Mouse (Mus musculus): ENCODE data around the gene Pgs1. TPM values are rescaled to one million over a fixed set of nuclear protein-coding genes. Genes with fewer than 3 reads are reported as not detected.

The Pgs1 gene
- polyA plus RNA-seq, 1 experiment from 2014 or later: 63.7 TPM

DNA sequence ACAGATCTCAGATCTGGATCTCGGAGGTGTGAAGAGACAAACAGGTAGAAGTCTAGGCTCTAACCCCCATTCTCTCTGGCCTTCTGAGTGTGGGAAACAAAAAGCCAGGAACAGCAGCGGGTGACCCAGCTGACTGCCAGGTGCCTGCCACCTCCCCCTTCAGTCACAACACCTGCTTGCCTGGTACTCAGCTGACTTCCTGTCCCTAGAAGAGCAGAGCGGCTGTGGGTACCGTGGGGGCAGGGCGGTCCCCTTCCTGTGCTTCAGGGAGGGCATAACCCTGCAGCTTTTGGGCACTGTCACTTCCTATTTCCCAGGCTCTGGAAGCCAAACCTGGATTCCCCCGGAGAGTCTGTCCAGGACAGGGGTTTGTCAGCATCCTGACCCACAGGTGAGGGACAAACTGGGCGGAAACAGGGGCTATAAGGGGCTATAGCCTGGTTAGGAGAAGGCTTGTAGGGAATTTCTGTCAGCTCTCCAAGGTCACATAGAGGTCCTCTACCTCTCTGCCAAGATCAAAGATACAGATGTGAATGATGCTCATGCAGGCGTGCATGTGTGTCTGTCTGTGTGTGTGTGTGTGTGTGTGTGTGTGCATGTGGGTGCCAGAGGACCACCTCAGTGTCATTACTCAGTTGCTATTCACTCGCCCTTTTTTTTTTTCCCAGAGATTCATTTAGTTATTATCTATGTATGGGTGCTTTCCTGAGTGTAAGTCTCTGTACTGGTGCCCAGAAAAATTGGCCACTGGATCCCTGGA lies 33.7 kb upstream of the Pgs1 start:
- peaks cover 2% of the 10 kb centered on the region; the same call in 1 of the 2 replicates for H3K27me3 ChIP-seq
- H3K4me2 ChIP-seq: no peak overlapping the region
- no peak for ATAC-seq (ENCODE audit: low FRiP score, low read depth)

DNA sequence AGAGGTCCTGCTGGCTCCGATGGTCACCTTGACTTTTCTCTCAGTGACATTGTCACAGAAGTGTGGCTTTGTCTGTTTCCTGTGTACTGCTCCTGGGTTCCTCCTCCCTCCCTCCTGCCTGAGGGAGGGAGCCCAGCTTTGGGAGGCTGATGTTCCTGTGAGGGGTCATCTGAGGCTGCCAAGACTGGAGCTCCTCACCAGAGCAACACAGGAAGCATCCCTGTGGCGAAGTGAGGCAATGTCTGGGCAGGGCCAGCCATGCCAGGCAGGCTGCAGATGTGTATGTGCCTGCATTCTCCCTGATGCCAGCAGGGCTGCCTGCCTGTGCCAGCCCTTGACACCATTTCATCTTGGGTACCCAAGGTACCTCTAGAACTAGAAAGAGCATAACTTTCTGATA lies 32.0 kb upstream of the Pgs1 start:
- Histone ChIP-seq H3K9ac (no peak overlapping the region), H3K9me3 (no peaks in the 10 kb centered on the region), H3K36me3 (no peaks in the 10 kb centered on the region), H3K4me3 (no peak overlapping the region), H3K4me1 (replicated peaks) (peaks cover 29% of the 10 kb centered on the region), H3K27me3 (no peaks in the 10 kb centered on the region), H3K4me2 (no peak overlapping the region), H3K27ac (replicated peaks) (no peak overlapping the region)
- WGBS: 41% methylated on average over 2 of the region's 2 CpGs
- ATAC-seq (ENCODE audit: low FRiP score, low read depth): peak; percentile 32; the same call in 1 of the 2 replicates

More for the DNA sequence above, 33.7 kb upstream of the Pgs1 start:
- H3K4me1 ChIP-seq (replicated peaks): peaks cover 25% of the 10 kb centered on the region
- H3K9ac ChIP-seq: no peak overlapping the region
- H3K9me3 ChIP-seq: no peaks in the 10 kb centered on the region
- no peak overlapping the region for H3K4me3 ChIP-seq
- no peaks in the 10 kb centered on the region for H3K36me3 ChIP-seq
- H3K27ac ChIP-seq (replicated peaks): no peak overlapping the region
- WGBS: 78% methylated on average over 9 of the region's 9 CpGs

- H3K4me1 ChIP-seq (replicated peaks): peaks cover 22% of the 10 kb centered on the region
- no peaks in the 10 kb centered on the region for H3K9me3 ChIP-seq
- ATAC-seq (ENCODE audit: low FRiP score, low read depth): no peak
- no peaks in the 10 kb centered on the region for H3K36me3 ChIP-seq
- H3K4me3 ChIP-seq: no peak overlapping the region
- H3K27me3 ChIP-seq: no peaks in the 10 kb centered on the region
- whole genome bisulfite sequencing: 76% methylated on average over 9 of the region's 9 CpGs
- no peak overlapping the region for H3K9ac ChIP-seq
- H3K4me2 ChIP-seq: no peak overlapping the region
- H3K27ac ChIP-seq (replicated peaks): no peak overlapping the region
Observed at GRCm38 (mm10) chr11:117954819-117955218, 31.3 kb upstream of the Pgs1 start.

- H3K4me1 ChIP-seq (replicated peaks): peaks cover 18% of the 10 kb centered on the region
- H3K36me3 ChIP-seq: no peaks in the 10 kb centered on the region
- no peak overlapping the region for H3K27ac ChIP-seq (replicated peaks)
- no peak overlapping the region for H3K4me3 ChIP-seq
- H3K4me2 ChIP-seq: no peak overlapping the region
- ATAC-seq (ENCODE audit: low FRiP score, low read depth): no peak
- no peak overlapping the region for H3K9ac ChIP-seq
- H3K27me3 ChIP-seq: no peaks in the 10 kb centered on the region
- 38% methylated on average over 13 of the region's 13 CpGs for WGBS
- H3K9me3 ChIP-seq: no peaks in the 10 kb centered on the region
Observed at GRCm38 (mm10) chr11:117955621-117956020, 30.5 kb upstream of the Pgs1 start.

- H3K27me3 ChIP-seq: no peaks in the 10 kb centered on the region
- 66% methylated on average over 7 of the region's 7 CpGs for WGBS
- no peak overlapping the region for H3K9ac ChIP-seq
- no peak overlapping the region for H3K4me2 ChIP-seq
- H3K4me1 ChIP-seq (replicated peaks): peaks cover 33% of the 10 kb centered on the region
- no peak for ATAC-seq (ENCODE audit: low FRiP score, low read depth)
- H3K9me3 ChIP-seq: no peaks in the 10 kb centered on the region
- no peak overlapping the region for H3K27ac ChIP-seq (replicated peaks)
- H3K36me3 ChIP-seq: no peaks in the 10 kb centered on the region
- H3K4me3 ChIP-seq: no peak overlapping the region
Observed at GRCm38 (mm10) chr11:117958197-117958596, 27.9 kb upstream of the Pgs1 start.

GRCm38 (mm10) chr11:117959166-117959565 lies 26.9 kb upstream of the Pgs1 start:
- H3K36me3 ChIP-seq: no peaks in the 10 kb centered on the region
- no peaks in the 10 kb centered on the region for H3K9me3 ChIP-seq
- H3K4me1 ChIP-seq (replicated peaks): peaks cover 39% of the 10 kb centered on the region
- H3K4me2 ChIP-seq: no peak overlapping the region
- H3K27ac ChIP-seq (replicated peaks): no peak overlapping the region
- no peaks in the 10 kb centered on the region for H3K27me3 ChIP-seq
- ATAC-seq (ENCODE audit: low FRiP score, low read depth): no peak
- H3K9ac ChIP-seq: no peak overlapping the region
- WGBS: 88% methylated on average over 4 of the region's 4 CpGs
- H3K4me3 ChIP-seq: no peak overlapping the region

DNA sequence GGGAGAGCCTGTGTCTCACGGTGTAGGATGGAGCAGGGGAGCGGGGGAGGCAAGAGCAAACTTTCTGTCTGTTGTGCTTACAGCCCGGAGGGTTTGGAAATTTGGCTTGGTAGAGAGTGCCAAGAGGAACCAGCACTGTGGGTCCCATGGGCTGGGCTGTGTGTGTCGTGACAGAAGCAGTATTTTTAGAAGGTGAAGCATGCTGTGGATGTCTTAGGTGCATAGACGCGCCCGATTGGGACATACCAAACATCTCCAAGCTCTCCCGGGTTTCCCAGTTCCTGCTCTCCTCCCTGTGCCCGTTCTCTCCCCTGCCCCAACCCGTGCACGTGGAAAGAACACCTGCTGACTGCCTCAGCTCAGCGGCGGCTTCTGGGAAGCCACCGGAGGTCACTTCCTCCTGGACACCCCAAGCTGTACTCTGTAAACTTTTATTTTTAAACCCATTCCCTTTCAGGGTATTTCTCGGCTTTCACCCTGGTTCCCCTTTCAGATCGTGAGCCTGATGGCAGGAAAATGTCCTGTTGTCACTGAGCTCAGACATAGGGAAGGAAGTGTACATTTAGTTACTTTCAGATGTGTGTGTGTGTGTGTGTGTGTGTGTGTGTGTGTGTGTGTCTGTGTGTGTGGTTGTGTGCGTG lies 26.2 kb upstream of the Pgs1 start:
- no peak overlapping the region for H3K9ac ChIP-seq
- no peak overlapping the region for H3K27ac ChIP-seq (replicated peaks)
- peaks cover 39% of the 10 kb centered on the region for H3K4me1 ChIP-seq (replicated peaks)
- peaks cover 2% of the 10 kb centered on the region; the same call in 1 of the 2 replicates for H3K27me3 ChIP-seq
- H3K9me3 ChIP-seq: no peaks in the 10 kb centered on the region
- 63% methylated on average over 17 of the region's 17 CpGs for WGBS
- no peak overlapping the region for H3K4me2 ChIP-seq
- ATAC-seq (ENCODE audit: low FRiP score, low read depth): no peak
- no peaks in the 10 kb centered on the region for H3K36me3 ChIP-seq
- H3K4me3 ChIP-seq: no peak overlapping the region

- H3K9me3 ChIP-seq: no peaks in the 10 kb centered on the region
- no peak overlapping the region for H3K4me2 ChIP-seq
- no peak overlapping the region for H3K9ac ChIP-seq
- H3K4me1 ChIP-seq (replicated peaks): peaks cover 44% of the 10 kb centered on the region
- no peaks in the 10 kb centered on the region for H3K36me3 ChIP-seq
- H3K27ac ChIP-seq (replicated peaks): no peak overlapping the region
- no peak for ATAC-seq (ENCODE audit: low FRiP score, low read depth)
- H3K4me3 ChIP-seq: no peak overlapping the region
- H3K27me3 ChIP-seq: peaks cover 8% of the 10 kb centered on the region; the same call in 1 of the 2 replicates
Observed at GRCm38 (mm10) chr11:117960601-117961000, 25.5 kb upstream of the Pgs1 start.

DNA sequence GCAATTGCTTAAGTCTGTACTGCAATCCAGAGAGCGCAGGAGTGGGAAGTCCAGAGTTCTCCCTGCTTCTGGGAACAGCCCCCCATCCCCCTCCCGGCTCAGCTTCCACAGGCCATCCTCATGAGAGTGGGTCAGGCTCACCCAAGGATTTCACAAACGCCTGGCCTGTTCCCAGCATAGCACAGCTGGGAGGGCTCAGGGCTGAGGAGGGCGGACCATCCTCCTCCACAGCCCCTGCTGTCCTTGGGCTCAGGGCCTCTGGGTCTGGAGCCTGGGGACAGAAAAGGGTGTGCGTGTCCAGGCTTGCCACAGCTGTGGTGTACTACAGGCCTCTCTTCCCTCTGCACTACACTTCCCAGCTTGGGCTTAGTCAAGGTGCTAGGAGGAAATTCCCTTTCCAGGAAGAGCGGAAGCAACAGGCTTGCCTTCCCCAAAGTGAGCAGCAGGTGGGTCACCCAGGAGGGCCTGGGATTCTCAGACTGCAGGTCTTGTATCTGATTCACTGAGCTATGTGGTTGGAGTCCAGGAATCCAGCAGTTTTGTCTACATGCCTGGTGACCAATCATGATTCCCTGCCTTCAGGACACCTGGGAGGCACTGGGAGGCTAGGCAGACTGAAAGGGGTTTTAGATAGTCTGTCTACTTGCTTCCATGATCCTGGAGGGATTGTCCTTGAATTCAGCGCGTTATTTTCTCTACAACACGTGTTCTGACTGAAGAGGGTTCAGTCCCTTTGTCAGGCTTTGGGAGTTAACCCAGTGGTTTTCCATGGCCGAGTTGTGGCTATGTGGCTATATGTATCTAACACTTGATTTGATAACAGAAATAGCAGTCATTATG lies 23.6 kb upstream of the Pgs1 start:
- Histone ChIP-seq H3K4me1 (replicated peaks) (peaks cover 61% of the 10 kb centered on the region), H3K4me3 (no peak overlapping the region), H3K9me3 (no peaks in the 10 kb centered on the region), H3K9ac (no peak overlapping the region), H3K4me2 (peak overlapping the region; percentile 84), H3K27me3 (peaks cover 10% of the 10 kb centered on the region; the same call in 1 of the 2 replicates), H3K27ac (replicated peaks) (peak overlapping the region; percentile 55), H3K36me3 (no peaks in the 10 kb centered on the region)
- WGBS: 39% methylated on average over 10 of the region's 10 CpGs
- ATAC-seq (ENCODE audit: low FRiP score, low read depth): no peak

DNA sequence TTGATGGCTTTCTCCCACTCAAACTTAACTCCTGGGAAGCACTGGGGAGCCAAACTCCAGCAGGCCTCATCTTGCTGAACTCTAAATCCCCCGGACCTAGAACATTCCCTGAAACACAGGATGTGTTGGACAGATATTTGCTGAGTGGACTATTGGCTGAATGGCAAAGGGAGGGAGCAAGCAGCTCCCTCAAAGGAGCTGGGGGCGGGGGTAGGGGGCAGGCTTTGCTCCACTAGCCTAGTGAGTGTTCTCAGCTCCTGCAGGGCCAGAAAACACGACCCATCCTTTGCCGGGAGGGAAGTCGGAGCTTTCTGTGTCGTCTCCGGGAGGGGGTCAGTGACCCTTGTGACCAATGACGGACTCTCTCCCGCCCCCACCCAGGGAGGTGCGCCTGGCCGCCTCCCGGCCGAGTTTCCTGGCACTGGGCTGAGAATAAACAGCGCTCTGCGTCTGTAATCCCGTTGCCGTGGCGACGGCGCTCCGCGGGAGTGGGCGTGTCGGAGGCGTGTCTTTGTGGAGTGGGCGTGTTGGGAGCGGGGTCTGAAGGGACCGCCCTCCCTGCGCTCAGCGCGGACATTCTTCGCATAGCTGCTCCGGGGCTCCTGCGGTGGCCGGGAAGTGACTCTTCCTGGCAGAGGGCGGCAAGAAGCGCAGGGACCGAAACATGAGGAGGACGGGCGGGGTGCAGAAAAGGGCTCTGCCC lies 22.9 kb upstream of the Pgs1 start:
- peaks cover 67% of the 10 kb centered on the region for H3K4me1 ChIP-seq (replicated peaks)
- H3K4me3 ChIP-seq: peak overlapping the region; percentile 41
- WGBS: under 1% methylated on average over 37 of the region's 40 CpGs
- no peaks in the 10 kb centered on the region for H3K9me3 ChIP-seq
- peak overlapping the region; percentile 84 for H3K4me2 ChIP-seq
- H3K9ac ChIP-seq: peak overlapping the region; percentile 32
- no peaks in the 10 kb centered on the region for H3K36me3 ChIP-seq
- ATAC-seq (ENCODE audit: low FRiP score, low read depth): peak; percentile 91
- peaks cover 10% of the 10 kb centered on the region; the same call in 1 of the 2 replicates for H3K27me3 ChIP-seq
- H3K27ac ChIP-seq (replicated peaks): peak overlapping the region; percentile 55

GRCm38 (mm10) chr11:117963872-117964271 lies 22.2 kb upstream of the Pgs1 start:
- H3K4me3 ChIP-seq: peak overlapping the region; percentile 41
- H3K4me2 ChIP-seq: peak overlapping the region; percentile 84
- peaks cover 70% of the 10 kb centered on the region for H3K4me1 ChIP-seq (replicated peaks)
- H3K9me3 ChIP-seq: no peaks in the 10 kb centered on the region
- H3K27me3 ChIP-seq: peaks cover 10% of the 10 kb centered on the region; the same call in 1 of the 2 replicates
- no peak for ATAC-seq (ENCODE audit: low FRiP score, low read depth)
- H3K9ac ChIP-seq: peak overlapping the region; percentile 32
- 4% methylated on average over 9 of the region's 9 CpGs for WGBS
- H3K27ac ChIP-seq (replicated peaks): peak overlapping the region; percentile 55
- no peaks in the 10 kb centered on the region for H3K36me3 ChIP-seq
